Mouse (Mus musculus): ENCODE data around the gene Bach1. TPM values are rescaled to one million over a fixed set of nuclear protein-coding genes. Genes with fewer than 3 reads are reported as not detected.

The Bach1 gene
- polyA plus RNA-seq, 1 experiment from 2014 or later, result 13.0 TPM

DNA sequence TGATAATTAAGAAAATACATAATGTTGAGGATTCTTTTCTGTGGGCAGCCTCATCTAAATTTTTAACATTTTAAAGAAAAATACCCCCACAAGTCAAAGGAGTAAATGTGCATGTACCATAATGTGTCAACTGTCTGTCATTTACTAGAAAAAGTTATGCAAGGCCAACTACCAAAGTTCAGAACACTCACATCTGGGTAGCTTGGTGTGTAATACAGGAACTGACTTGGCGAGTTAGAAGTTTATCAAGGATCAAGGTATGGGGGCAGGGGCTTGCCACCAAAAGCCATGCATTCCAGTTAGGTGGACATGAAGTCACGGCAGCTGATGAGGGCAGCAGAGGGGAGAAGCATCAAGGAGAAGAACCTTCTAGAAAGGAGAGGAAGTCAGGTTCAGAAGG, 13.2 kb downstream of the Bach1 start:
- Histone ChIP-seq H3K27ac (replicated peaks) (no peak overlapping the region), H3K36me3 (no peaks in the 10 kb centered on the region), H3K4me1 (peaks cover 34% of the 10 kb centered on the region), H3K9ac (no peak overlapping the region), H3K27me3 (no peaks in the 10 kb centered on the region), H3K4me2 (replicated peaks) (no peak overlapping the region), H3K4me3 (replicated peaks) (no peak overlapping the region), H3K9me3 (replicated peaks) (no peaks in the 10 kb centered on the region)
- WGBS, result 85% methylated on average over 2 of the region's 2 CpGs
- ATAC-seq (ENCODE audit: insufficient number of reproducible peaks, low FRiP score, low TSS enrichment, low read depth), result no peak

DNA sequence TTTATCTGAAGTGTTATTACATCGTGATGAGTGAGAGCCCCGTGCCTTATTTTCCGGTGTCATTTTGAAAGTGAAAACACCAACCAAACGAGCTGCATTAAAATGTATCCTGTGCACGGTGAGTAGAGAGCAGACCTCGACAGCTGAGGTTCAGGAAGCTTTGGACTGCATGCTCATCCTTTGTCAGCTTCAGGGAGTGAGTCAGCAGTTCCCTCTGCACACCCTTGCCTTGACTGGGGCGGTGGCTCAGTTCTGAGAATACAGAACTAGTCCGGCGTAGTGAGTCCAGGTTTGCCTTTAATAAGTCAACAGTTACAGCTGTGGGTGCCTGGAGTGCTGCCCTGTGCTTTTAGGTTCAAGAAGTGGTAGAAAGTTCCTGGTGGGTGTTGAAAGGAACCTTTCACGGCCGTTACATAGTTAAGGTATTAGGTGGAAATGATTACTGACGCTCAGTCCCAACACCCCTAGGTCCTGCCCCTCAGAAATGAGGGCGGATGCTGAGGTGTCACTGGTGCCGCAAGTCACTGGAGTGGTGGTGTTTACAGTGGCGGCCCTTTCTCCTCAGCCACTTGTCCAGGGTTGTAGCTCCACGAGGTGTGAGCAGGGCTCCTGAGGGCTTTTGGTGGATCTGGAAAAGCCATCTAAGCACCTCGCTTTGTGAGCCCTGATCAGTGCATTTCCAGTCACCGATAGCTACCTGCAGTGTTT, 14.4 kb downstream of the Bach1 start:
- WGBS, result 70% methylated on average over 18 of the region's 18 CpGs
- no peak for ATAC-seq (ENCODE audit: insufficient number of reproducible peaks, low FRiP score, low TSS enrichment, low read depth)

DNA sequence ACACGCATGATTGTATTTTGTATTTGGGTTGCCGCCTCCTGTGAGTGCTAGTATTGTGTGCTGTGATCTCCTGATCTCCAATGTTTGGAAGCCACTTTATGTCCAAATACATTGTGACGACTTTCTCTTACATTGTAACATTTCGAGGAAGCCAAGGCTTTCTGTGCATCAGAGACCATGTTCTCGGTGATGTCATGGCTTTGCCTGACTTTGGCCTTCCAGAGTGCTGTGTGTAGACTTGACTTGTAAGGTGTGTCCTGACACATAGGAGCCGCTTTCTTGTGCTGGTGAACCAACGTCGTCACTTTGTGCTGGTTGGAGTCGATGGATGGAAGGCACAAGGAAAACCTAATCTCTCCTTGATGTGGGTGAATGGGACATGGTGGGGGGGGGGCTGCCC, 15.8 kb downstream of the Bach1 start:
- Histone ChIP-seq H3K9ac (no peak overlapping the region), H3K9me3 (replicated peaks) (no peaks in the 10 kb centered on the region), H3K27me3 (no peaks in the 10 kb centered on the region), H3K36me3 (peaks cover 7% of the 10 kb centered on the region), H3K4me1 (peaks cover 21% of the 10 kb centered on the region), H3K27ac (replicated peaks) (no peak overlapping the region), H3K4me2 (replicated peaks) (no peak overlapping the region), H3K4me3 (replicated peaks) (no peak overlapping the region)
- 87% methylated on average over 9 of the region's 9 CpGs for WGBS
- no peak for ATAC-seq (ENCODE audit: insufficient number of reproducible peaks, low FRiP score, low TSS enrichment, low read depth)

More for the DNA sequence above, 14.4 kb downstream of the Bach1 start:
- H3K4me3 ChIP-seq (replicated peaks), result no peak overlapping the region
- H3K4me1 ChIP-seq, result peaks cover 30% of the 10 kb centered on the region
- H3K9ac ChIP-seq, result no peak overlapping the region
- no peaks in the 10 kb centered on the region for H3K27me3 ChIP-seq
- no peaks in the 10 kb centered on the region for H3K9me3 ChIP-seq (replicated peaks)
- H3K4me2 ChIP-seq (replicated peaks), result no peak overlapping the region
- no peaks in the 10 kb centered on the region for H3K36me3 ChIP-seq
- no peak overlapping the region for H3K27ac ChIP-seq (replicated peaks)

DNA sequence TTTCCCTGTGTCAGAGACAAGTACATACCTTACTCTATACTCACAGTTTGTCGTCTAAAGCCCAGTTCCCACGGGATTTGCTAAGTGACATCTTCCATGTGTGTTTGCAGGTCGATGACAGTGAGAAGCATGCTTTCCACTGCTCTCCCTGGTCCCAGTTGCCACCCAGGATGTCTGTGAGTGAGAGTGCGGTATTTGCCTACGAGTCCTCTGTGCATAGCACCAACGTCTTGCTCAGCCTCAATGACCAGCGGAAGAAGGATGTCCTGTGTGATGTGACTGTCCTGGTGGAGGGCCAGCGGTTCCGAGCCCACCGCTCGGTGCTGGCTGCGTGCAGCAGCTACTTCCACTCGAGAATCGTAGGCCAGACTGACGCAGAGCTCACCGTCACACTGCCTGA, 16.5 kb downstream of the Bach1 start:
- Histone ChIP-seq H3K4me1 (peaks cover 21% of the 10 kb centered on the region), H3K27me3 (no peaks in the 10 kb centered on the region), H3K4me3 (replicated peaks) (no peak overlapping the region), H3K36me3 (peaks cover 14% of the 10 kb centered on the region), H3K27ac (replicated peaks) (no peak overlapping the region), H3K4me2 (replicated peaks) (no peak overlapping the region), H3K9ac (no peak overlapping the region), H3K9me3 (replicated peaks) (no peaks in the 10 kb centered on the region)
- ATAC-seq (ENCODE audit: insufficient number of reproducible peaks, low FRiP score, low TSS enrichment, low read depth), result no peak
- 87% methylated on average over 16 of the region's 16 CpGs for WGBS

DNA sequence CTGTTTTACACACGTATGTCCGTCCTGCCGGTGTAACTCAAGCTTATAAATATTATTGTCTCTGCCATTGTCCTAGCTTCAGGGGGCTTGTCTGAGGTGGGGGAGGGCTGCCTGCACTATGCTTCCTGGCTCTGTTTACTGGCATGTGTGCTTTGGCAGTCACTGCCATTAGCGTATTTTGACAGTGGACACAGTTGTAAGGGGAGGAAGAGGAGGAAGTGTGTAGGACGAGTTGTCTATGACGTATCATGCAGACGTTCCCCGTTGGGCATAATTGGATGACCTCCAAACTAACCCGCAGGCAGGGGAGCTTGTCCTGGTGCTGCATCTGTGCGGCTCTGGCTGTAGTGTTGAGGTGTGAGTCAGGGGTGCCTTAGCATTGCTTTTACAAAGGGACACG, 17.5 kb downstream of the Bach1 start:
- H3K4me2 ChIP-seq (replicated peaks), result no peak overlapping the region
- no peaks in the 10 kb centered on the region for H3K9me3 ChIP-seq (replicated peaks)
- H3K4me1 ChIP-seq, result peaks cover 21% of the 10 kb centered on the region
- H3K4me3 ChIP-seq (replicated peaks), result no peak overlapping the region
- peaks cover 19% of the 10 kb centered on the region for H3K36me3 ChIP-seq
- H3K27me3 ChIP-seq, result no peaks in the 10 kb centered on the region
- ATAC-seq (ENCODE audit: insufficient number of reproducible peaks, low FRiP score, low TSS enrichment, low read depth), result no peak
- 59% methylated on average over 11 of the region's 11 CpGs for WGBS
- no peak overlapping the region for H3K27ac ChIP-seq (replicated peaks)
- no peak overlapping the region for H3K9ac ChIP-seq

DNA sequence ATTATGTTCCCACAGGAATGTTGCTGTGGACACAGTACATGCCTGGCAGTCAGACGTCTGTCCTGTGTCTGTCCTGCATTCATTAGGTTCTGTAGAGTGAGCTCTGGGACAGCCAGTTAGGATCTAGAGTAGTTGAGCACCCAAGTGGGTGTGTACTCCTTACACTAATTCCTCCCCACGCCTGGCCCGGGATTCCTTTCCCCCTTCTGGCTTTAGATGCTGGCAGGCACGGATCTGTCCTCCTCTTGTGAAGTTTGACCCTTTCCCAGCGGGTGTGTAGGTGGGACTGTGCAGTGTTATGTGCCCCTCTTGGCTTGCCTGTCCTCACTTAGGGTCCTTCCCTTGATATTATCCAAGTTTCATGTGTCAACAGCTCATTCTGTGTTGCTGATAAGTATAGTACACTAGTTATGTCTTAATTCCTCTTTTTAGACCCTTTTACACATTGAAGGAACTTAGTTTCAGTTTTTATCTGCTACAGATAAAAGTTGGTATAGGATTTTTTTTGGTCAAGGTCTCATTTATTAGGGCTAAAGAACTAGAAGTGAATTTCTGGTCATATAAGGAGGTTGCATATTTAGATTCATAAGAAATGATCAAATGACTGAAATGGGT, 18.4 kb downstream of the Bach1 start:
- 50% methylated on average over 5 of the region's 5 CpGs for WGBS
- H3K4me3 ChIP-seq (replicated peaks), result no peak overlapping the region
- H3K36me3 ChIP-seq, result peaks cover 20% of the 10 kb centered on the region
- ATAC-seq (ENCODE audit: insufficient number of reproducible peaks, low FRiP score, low TSS enrichment, low read depth), result no peak
- H3K9me3 ChIP-seq (replicated peaks), result no peaks in the 10 kb centered on the region
- no peaks in the 10 kb centered on the region for H3K27me3 ChIP-seq
- H3K4me2 ChIP-seq (replicated peaks), result no peak overlapping the region
- peaks cover 20% of the 10 kb centered on the region for H3K4me1 ChIP-seq
- no peak overlapping the region for H3K9ac ChIP-seq
- no peak overlapping the region for H3K27ac ChIP-seq (replicated peaks)

DNA sequence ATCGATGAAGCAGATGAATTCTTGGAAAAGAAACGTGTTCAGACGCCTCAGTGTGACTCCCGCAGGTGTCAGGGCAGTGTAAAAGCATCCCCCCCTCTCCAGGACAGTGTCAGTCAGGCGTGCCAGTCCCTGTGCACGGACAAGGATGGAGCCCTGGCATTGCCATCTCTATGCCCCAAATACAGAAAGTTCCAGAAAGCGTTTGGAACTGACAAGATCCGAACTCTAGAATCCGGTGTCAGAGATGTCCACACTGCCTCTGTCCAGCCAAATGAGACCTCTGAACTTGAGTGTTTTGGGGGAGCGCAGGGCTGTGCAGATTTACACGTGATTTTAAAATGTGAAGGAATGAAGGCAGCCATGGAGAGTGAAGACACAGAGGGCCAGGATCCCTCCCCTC, 20.3 kb downstream of the Bach1 start:
- no peak overlapping the region for H3K9ac ChIP-seq
- no peaks in the 10 kb centered on the region for H3K27me3 ChIP-seq
- H3K9me3 ChIP-seq (replicated peaks), result no peaks in the 10 kb centered on the region
- peaks cover 12% of the 10 kb centered on the region; the same call in 1 of the 2 replicates for H3K4me1 ChIP-seq
- H3K27ac ChIP-seq (replicated peaks), result no peak overlapping the region
- no peak for ATAC-seq (ENCODE audit: insufficient number of reproducible peaks, low FRiP score, low TSS enrichment, low read depth)
- H3K36me3 ChIP-seq, result peaks cover 33% of the 10 kb centered on the region
- H3K4me3 ChIP-seq (replicated peaks), result no peak overlapping the region
- 90% methylated on average over 11 of the region's 11 CpGs for WGBS
- H3K4me2 ChIP-seq (replicated peaks), result no peak overlapping the region

DNA sequence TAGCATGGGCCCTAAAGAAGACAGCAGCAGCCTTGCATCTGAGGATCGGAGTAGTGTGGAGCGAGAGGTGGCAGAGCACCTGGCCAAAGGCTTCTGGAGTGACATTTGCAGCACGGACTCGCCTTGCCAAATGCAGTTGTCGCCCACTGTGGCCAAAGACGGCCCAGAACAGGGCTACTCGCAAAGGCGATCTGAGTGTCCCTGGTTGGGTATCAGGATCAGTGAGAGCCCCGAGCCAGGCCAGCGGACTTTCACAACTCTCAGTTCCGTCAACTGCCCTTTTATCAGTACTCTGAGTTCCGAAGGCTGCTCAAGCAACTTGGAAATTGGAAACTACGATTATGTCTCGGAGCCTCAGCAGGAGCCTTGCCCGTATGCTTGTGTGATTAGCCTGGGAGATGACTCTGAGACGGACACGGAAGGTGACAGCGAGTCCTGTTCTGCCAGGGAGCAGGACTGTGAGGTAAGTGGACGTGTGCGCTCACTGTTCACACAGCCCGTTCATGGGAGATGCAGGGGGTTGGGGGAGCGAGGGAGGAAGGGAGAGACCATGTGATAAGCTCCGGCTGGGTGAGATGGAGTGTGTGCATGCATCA, 21.0 kb downstream of the Bach1 start:
- no peak for ATAC-seq (ENCODE audit: insufficient number of reproducible peaks, low FRiP score, low TSS enrichment, low read depth)
- H3K9ac ChIP-seq, result no peak overlapping the region
- no peak overlapping the region for H3K4me3 ChIP-seq (replicated peaks)
- H3K36me3 ChIP-seq, result peaks cover 35% of the 10 kb centered on the region
- no peaks in the 10 kb centered on the region for H3K27me3 ChIP-seq
- WGBS, result 91% methylated on average over 23 of the region's 23 CpGs
- peaks cover 12% of the 10 kb centered on the region; the same call in 1 of the 2 replicates for H3K4me1 ChIP-seq
- H3K27ac ChIP-seq (replicated peaks), result no peak overlapping the region
- no peaks in the 10 kb centered on the region for H3K9me3 ChIP-seq (replicated peaks)
- H3K4me2 ChIP-seq (replicated peaks), result no peak overlapping the region

DNA sequence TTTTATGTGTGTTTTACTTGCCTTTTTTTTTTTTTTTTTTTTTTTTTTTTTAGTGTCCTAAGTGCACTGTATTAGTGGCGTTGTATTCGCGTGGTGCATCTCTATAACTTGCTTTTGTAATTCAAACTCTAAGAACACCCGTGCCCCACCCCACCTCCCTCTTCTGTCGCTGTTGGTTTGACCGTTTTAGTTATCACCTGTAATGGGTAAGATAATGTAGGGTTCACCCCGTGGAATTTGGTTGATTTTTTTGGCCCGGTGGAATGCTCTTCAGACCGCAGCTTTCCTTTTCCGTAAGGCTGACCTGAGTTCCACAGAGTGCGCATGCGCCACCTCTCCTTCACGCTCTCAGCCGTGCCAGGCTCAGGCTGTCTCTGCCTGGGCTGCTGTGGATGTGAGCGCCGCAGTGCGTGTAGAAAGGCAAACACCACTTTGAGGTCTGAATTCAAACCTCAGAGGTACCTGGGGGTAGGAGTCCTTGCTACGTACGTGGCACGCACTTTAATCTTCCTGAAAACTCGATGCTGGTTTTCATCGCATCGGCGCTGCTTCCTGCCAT, 22.2 kb downstream of the Bach1 start:
- no peaks in the 10 kb centered on the region for H3K27me3 ChIP-seq
- H3K4me1 ChIP-seq, result peaks cover 9% of the 10 kb centered on the region; the same call in 1 of the 2 replicates
- no peak for ATAC-seq (ENCODE audit: insufficient number of reproducible peaks, low FRiP score, low TSS enrichment, low read depth)
- H3K27ac ChIP-seq (replicated peaks), result no peak overlapping the region
- no peak overlapping the region for H3K4me2 ChIP-seq (replicated peaks)
- no peak overlapping the region for H3K9ac ChIP-seq
- 91% methylated on average over 24 of the region's 24 CpGs for WGBS
- no peak overlapping the region for H3K4me3 ChIP-seq (replicated peaks)
- peaks cover 43% of the 10 kb centered on the region for H3K36me3 ChIP-seq
- no peaks in the 10 kb centered on the region for H3K9me3 ChIP-seq (replicated peaks)

DNA sequence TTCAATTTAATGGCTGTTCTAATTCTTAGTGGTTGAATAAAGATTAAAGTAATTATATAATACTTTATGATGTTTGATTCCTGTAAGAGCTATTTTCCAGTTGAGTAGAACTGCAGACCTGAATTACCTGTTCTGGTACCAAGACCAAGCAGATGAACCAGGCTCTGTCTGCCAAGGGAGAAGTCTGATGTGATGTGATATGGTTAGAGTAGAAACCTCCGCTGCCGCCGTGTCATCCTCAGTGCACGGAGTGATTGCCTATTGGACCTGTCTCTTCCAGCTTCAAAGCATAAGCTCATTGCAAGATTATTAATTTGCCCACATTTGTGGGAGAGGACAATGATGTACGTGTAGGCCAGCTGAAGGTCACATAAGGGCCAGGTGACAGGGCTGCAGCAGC, 24.1 kb downstream of the Bach1 start:
- Histone ChIP-seq H3K27ac (replicated peaks) (no peak overlapping the region), H3K36me3 (peaks cover 43% of the 10 kb centered on the region), H3K4me2 (replicated peaks) (no peak overlapping the region), H3K4me1 (0 out of 2 replicates have a peak, but pooled peaks cover 2% of the 10 kb centered on the region), H3K9me3 (replicated peaks) (no peaks in the 10 kb centered on the region), H3K4me3 (replicated peaks) (no peak overlapping the region), H3K27me3 (no peaks in the 10 kb centered on the region), H3K9ac (no peak overlapping the region)
- ATAC-seq (ENCODE audit: insufficient number of reproducible peaks, low FRiP score, low TSS enrichment, low read depth), result no peak
- WGBS, result 84% methylated on average over 5 of the region's 5 CpGs

DNA sequence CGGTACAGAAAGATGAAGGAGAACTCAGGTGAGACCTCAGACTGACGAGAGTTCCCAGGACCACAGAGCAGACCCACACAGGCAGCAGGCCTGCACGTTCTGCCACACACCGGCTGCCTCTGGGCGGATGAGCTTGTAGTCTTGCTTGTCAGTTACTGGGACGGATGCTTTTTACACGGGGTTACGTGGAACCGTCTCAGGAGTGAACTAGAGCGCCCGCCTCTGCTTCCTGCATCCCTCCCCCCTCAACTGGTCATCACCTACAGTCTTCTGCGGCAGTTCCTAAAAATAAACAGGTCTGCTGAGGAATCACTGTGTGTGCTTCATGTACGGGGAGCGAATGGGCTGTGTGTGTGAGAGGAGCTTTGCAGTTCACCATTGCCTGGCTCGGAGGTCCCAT, 24.7 kb downstream of the Bach1 start:
- H3K4me1 ChIP-seq, result 0 out of 2 replicates have a peak, but pooled peaks cover 2% of the 10 kb centered on the region
- no peak overlapping the region for H3K4me3 ChIP-seq (replicated peaks)
- no peak overlapping the region for H3K9ac ChIP-seq
- H3K36me3 ChIP-seq, result peaks cover 47% of the 10 kb centered on the region
- no peaks in the 10 kb centered on the region for H3K9me3 ChIP-seq (replicated peaks)
- H3K27ac ChIP-seq (replicated peaks), result no peak overlapping the region
- H3K27me3 ChIP-seq, result no peaks in the 10 kb centered on the region
- H3K4me2 ChIP-seq (replicated peaks), result no peak overlapping the region
- ATAC-seq (ENCODE audit: insufficient number of reproducible peaks, low FRiP score, low TSS enrichment, low read depth), result no peak
- WGBS, result 86% methylated on average over 15 of the region's 15 CpGs

Measured in embryonic facial prominence, embryonic 15.5 days (tissue).